Mouse (Mus musculus) heart, embryonic 14.5 days (tissue): ENCODE measurements around the gene Kctd4. TPM values are rescaled to one million over a fixed set of nuclear protein-coding genes. Genes with fewer than 3 reads are reported as not detected.

Experiments
- ATAC-seq: fragments of 200-750 bp; cut with Nextera tagmentation; 2 replicates; pipeline ENCODE4 v1.8.0; 2017; ENCODE audit warnings: low read depth, moderate TSS enrichment; ENCODE audit not compliant: insufficient number of reproducible peaks, insufficient read depth, low FRiP score
- H3K27ac ChIP-seq, 2 experiments: fragments of 200-500 bp in 1 of 2; fragments of 300-500 bp in 1 of 2; sonication (generic) in 1 of 2; replicated peaks in 1 of 2; 2 replicates each; pipeline ENCODE4 v1.5.1; 2012 to 2014; ENCODE audit warnings: low read depth in 2 of 2, low read length in 2 of 2, control low read depth in 1 of 2, mild to moderate bottlenecking in 1 of 2, mixed read lengths in 1 of 2; ENCODE audit not compliant: control insufficient read depth in 1 of 2, insufficient read depth in 1 of 2
- H3K27me3 ChIP-seq: fragments of 300-500 bp; sonication (generic); 2 replicates; pipeline ENCODE4 v1.6.1; 2014; ENCODE audit warnings: mild to moderate bottlenecking, low read length, control low read depth; ENCODE audit not compliant: control insufficient read depth, insufficient read depth
- H3K36me3 ChIP-seq: fragments of 300-500 bp; sonication (generic); 2 replicates; pipeline ENCODE4 v1.6.1; 2014; ENCODE audit warnings: mild to moderate bottlenecking, control low read depth, low read length, mixed read lengths; ENCODE audit not compliant: control insufficient read depth, insufficient read depth
- H3K4me1 ChIP-seq, 2 experiments: fragments of 200-500 bp in 1 of 2; fragments of 300-500 bp in 1 of 2; sonication (generic) in 1 of 2; 2 replicates each; pipeline ENCODE4 v1.6.1; 2012 to 2014; ENCODE audit warnings: low read length in 2 of 2, control low read depth in 1 of 2, mixed read lengths in 1 of 2; ENCODE audit not compliant: control insufficient read depth in 2 of 2, insufficient read depth in 2 of 2
- H3K4me2 ChIP-seq: fragments of 300-500 bp; sonication (generic); 2 replicates; pipeline ENCODE4 v1.6.1; 2014; ENCODE audit warnings: mild to moderate bottlenecking, low read length
- H3K4me3 ChIP-seq, 2 experiments: fragments of 200-500 bp in 1 of 2; fragments of 300-500 bp in 1 of 2; sonication (generic) in 1 of 2; 2 replicates each; pipeline ENCODE4 v1.5.1; 2012 to 2014; ENCODE audit warnings: low read length in 2 of 2, mild to moderate bottlenecking in 2 of 2, control low read depth in 1 of 2, low read depth in 1 of 2, moderate library complexity in 1 of 2; ENCODE audit not compliant: control insufficient read depth in 1 of 2, insufficient read depth in 1 of 2
- H3K9ac ChIP-seq: fragments of 300-500 bp; sonication (generic); 2 replicates; pipeline ENCODE4 v1.6.1; 2014; ENCODE audit warnings: mild to moderate bottlenecking, low read length
- H3K9me3 ChIP-seq: fragments of 300-500 bp; sonication (generic); 2 replicates; pipeline ENCODE4 v1.6.1; 2016; ENCODE audit warnings: low read length, control low read depth; ENCODE audit not compliant: control insufficient read depth
- whole genome bisulfite sequencing: fragments of 180-500 bp; shearing (Covaris S2); extraction: QIAGEN DNeasy Blood & Tissue Kit; methylation state at CpG from one replicate; pipeline ENCODE4 v1.1.7; 2014; 5-methylcytosine and 5-hydroxymethylcytosine counted together
- polyA plus RNA-seq: library from polyadenylated mRNA; unstranded; fragments of >200 nt; fragmentation: Nextera tagmentation; extraction: Ambion mirVana; gene quantifications from 2 replicates; pipeline ENCODE4 v1.2.1, GENCODE M21; 2014

The Kctd4 gene
- polyA plus RNA-seq, 1 experiment from 2014 or later, result 0.47 TPM

- Histone ChIP-seq H3K27me3 (no peaks in the 10 kb centered on the region), H3K4me1 (no peaks in the 10 kb centered on the region), H3K9ac (no peak overlapping the region), H3K4me2 (no peak overlapping the region), H3K27ac (no peak overlapping the region), H3K9me3 (no peaks in the 10 kb centered on the region), H3K4me3 (no peak overlapping the region), H3K36me3 (peaks cover 11% of the 10 kb centered on the region; the same call in 1 of the 2 replicates)
- ATAC-seq, result no peak
- WGBS, result 94% methylated on average over 6 of the region's 6 CpGs
Measured at GRCm38 (mm10) chr14:75990936-75991335, 36.1 kb downstream of the Kctd4 start.

GRCm38 (mm10) chr14:75992371-75992770 lies 37.6 kb downstream of the Kctd4 start:
- H3K27me3 ChIP-seq, result no peaks in the 10 kb centered on the region
- H3K9ac ChIP-seq, result no peak overlapping the region
- H3K4me3 ChIP-seq, result no peak overlapping the region
- no peak overlapping the region for H3K4me2 ChIP-seq
- peaks cover 11% of the 10 kb centered on the region; the same call in 1 of the 2 replicates for H3K36me3 ChIP-seq
- 85% methylated on average over 4 of the region's 4 CpGs for WGBS
- no peaks in the 10 kb centered on the region for H3K9me3 ChIP-seq
- ATAC-seq, result no peak
- no peaks in the 10 kb centered on the region for H3K4me1 ChIP-seq
- no peak overlapping the region for H3K27ac ChIP-seq

GRCm38 (mm10) chr14:75998082-75998481 lies 43.3 kb downstream of the Kctd4 start:
- H3K9me3 ChIP-seq, result no peaks in the 10 kb centered on the region
- no peak overlapping the region for H3K27ac ChIP-seq
- no peak overlapping the region for H3K4me2 ChIP-seq
- H3K36me3 ChIP-seq, result peaks cover 11% of the 10 kb centered on the region; the same call in 1 of the 2 replicates
- no peak for ATAC-seq
- no peaks in the 10 kb centered on the region for H3K4me1 ChIP-seq
- WGBS, result 53% methylated on average over 1 of the region's 1 CpGs
- H3K27me3 ChIP-seq, result no peaks in the 10 kb centered on the region
- no peak overlapping the region for H3K9ac ChIP-seq
- H3K4me3 ChIP-seq, result no peak overlapping the region

GRCm38 (mm10) chr14:76001781-76002180 lies 47.0 kb downstream of the Kctd4 start:
- Histone ChIP-seq H3K4me1 (no peaks in the 10 kb centered on the region), H3K9ac (no peak overlapping the region)

GRCm38 (mm10) chr14:76005011-76005410 lies 50.2 kb downstream of the Kctd4 start:
- Histone ChIP-seq H3K4me3 (no peak overlapping the region), H3K36me3 (0 out of 2 replicates have a peak, but pooled peaks cover 3% of the 10 kb centered on the region), H3K4me1 (peaks cover 0 to 10% of the 10 kb centered on the region in 2 experiments; a peak in 3 of 4 replicates), H3K27ac (no peak overlapping the region), H3K9me3 (no peaks in the 10 kb centered on the region), H3K4me2 (no peak overlapping the region), H3K27me3 (no peaks in the 10 kb centered on the region), H3K9ac (no peak overlapping the region)
- no peak for ATAC-seq
- 93% methylated on average over 4 of the region's 4 CpGs for WGBS

More at GRCm38 (mm10) chr14:76001781-76002180, 47.0 kb downstream of the Kctd4 start:
- H3K36me3 ChIP-seq, result no peaks in the 10 kb centered on the region
- WGBS, result 71% methylated on average over 4 of the region's 4 CpGs
- H3K27me3 ChIP-seq, result no peaks in the 10 kb centered on the region
- no peak overlapping the region for H3K27ac ChIP-seq
- no peak overlapping the region for H3K4me3 ChIP-seq
- no peak overlapping the region for H3K4me2 ChIP-seq
- H3K9me3 ChIP-seq, result no peaks in the 10 kb centered on the region
- no peak for ATAC-seq

- Histone ChIP-seq H3K9me3 (no peaks in the 10 kb centered on the region), H3K4me3 (no peak overlapping the region), H3K27me3 (no peaks in the 10 kb centered on the region), H3K36me3 (0 out of 2 replicates have a peak, but pooled peaks cover 3% of the 10 kb centered on the region), H3K4me2 (no peak overlapping the region), H3K4me1 (peaks cover 0 to 15% of the 10 kb centered on the region in 2 experiments; a peak in 3 of 4 replicates), H3K9ac (no peak overlapping the region), H3K27ac (no peak overlapping the region)
- 76% methylated on average over 1 of the region's 1 CpGs for WGBS
- no peak for ATAC-seq
Measured at GRCm38 (mm10) chr14:76008174-76008573, 53.4 kb downstream of the Kctd4 start.

GRCm38 (mm10) chr14:76009185-76009584 lies 54.4 kb downstream of the Kctd4 start:
- no peaks in the 10 kb centered on the region for H3K27me3 ChIP-seq
- 0 out of 2 replicates have a peak, but pooled peaks cover 3% of the 10 kb centered on the region for H3K36me3 ChIP-seq
- H3K4me2 ChIP-seq, result peak overlapping the region; percentile 86
- peak overlapping the region; percentile 89; the same call in 1 of the 2 replicates for H3K9ac ChIP-seq
- no peak for ATAC-seq
- WGBS, result 84% methylated on average over 5 of the region's 5 CpGs
- no peak overlapping the region for H3K27ac ChIP-seq
- peak overlapping the region in 1 of 2 experiments; percentile 95; a peak in 1 of 4 replicates for H3K4me3 ChIP-seq
- no peaks in the 10 kb centered on the region for H3K9me3 ChIP-seq
- peaks cover 0 to 15% of the 10 kb centered on the region in 2 experiments; a peak in 3 of 4 replicates for H3K4me1 ChIP-seq
